Mouse (Mus musculus) kidney, adult 2 months (tissue): ENCODE measurements around the gene Trak2. TPM values are rescaled to one million over a fixed set of nuclear protein-coding genes. Genes with fewer than 3 reads are reported as not detected.
A peak's percentile ranks its signal among the peaks of the same experiment; 100 is the strongest.

Source experiments
- DNase-seq: peaks from one replicate; pipeline ENCODE4 v3.0.0; 2021
- H3K27ac ChIP-seq: fragments of 200-500 bp; 2 replicates; pipeline ENCODE4 v1.5.1; 2012; ENCODE audit warnings: low read depth, low read length, control low read depth, inconsistent platforms; ENCODE audit not compliant: insufficient read depth
- H3K27me3 ChIP-seq: fragments of 200-500 bp; replicated peaks from 2 replicates; pipeline ENCODE4 v1.6.1; 2012; ENCODE audit warnings: mild to moderate bottlenecking, moderate library complexity, low read length, inconsistent platforms; ENCODE audit not compliant: control insufficient read depth, insufficient read depth
- H3K36me3 ChIP-seq: fragments of 200-500 bp; 2 replicates; pipeline ENCODE4 v1.6.1; 2012; ENCODE audit warnings: mild to moderate bottlenecking, moderate library complexity, low read length, inconsistent platforms; ENCODE audit not compliant: control insufficient read depth, insufficient read depth
- H3K4me1 ChIP-seq: fragments of 200-500 bp; 2 replicates; pipeline ENCODE4 v1.6.1; 2011; ENCODE audit warnings: low read length; ENCODE audit not compliant: control insufficient read depth, insufficient read depth
- H3K4me3 ChIP-seq: fragments of 200-500 bp; 2 replicates; pipeline ENCODE4 v1.5.1; 2011; ENCODE audit warnings: mild to moderate bottlenecking, low read depth, low read length, control low read depth; ENCODE audit not compliant: insufficient read depth
- CTCF ChIP-seq: fragments of 200-500 bp; conservative IDR thresholded peaks from 2 replicates; pipeline ENCODE4 v1.5.1; 2011; ENCODE audit warnings: low read depth, mild to moderate bottlenecking, control low read depth, low read length, moderate library complexity, mixed read lengths; ENCODE audit not compliant: insufficient read depth, insufficient read length
- POLR2A ChIP-seq: fragments of 200-500 bp; IDR thresholded peaks from one replicate; pipeline ENCODE4 v1.6.1; 2011; ENCODE audit warnings: low read depth, low read length, control low read depth
- WGBS: fragments of 180-500 bp; shearing (Covaris S2); methylation state at CpG from one replicate; pipeline ENCODE4 v1.1.7; 2018; 5-methylcytosine and 5-hydroxymethylcytosine counted together
- polyA plus RNA-seq: library from polyadenylated mRNA; depleted of rRNA; stranded (reverse); fragments of >200 nt; gene quantifications from 2 replicates; pipeline ENCODE4 v1.2.3, GENCODE M21; 2012

Trak2 gene
- polyA plus RNA-seq, 1 experiment = 55.4 TPM

- no peak for DNase-seq
- H3K36me3 ChIP-seq = peaks cover 2% of the 10 kb centered on the region; the same call in 1 of the 2 replicates
- TF ChIP-seq POLR2A (no peak), CTCF (no peak)
- no peak overlapping the region for H3K27ac ChIP-seq
- H3K4me3 ChIP-seq = no peak overlapping the region
- H3K27me3 ChIP-seq = no peaks in the 10 kb centered on the region
- WGBS = 86% methylated on average over 3 of the region's 3 CpGs
- H3K4me1 ChIP-seq = no peaks in the 10 kb centered on the region
Observed at GRCm38 (mm10) chr1:58982276-58982675, 9.0 kb upstream of the Trak2 start.

GRCm38 (mm10) chr1:58972851-58973365 is 322 bp downstream of the Trak2 start:
- peak; percentile 69 for DNase-seq
- 1% methylated on average over 28 of the region's 28 CpGs for WGBS
- no peaks in the 10 kb centered on the region for H3K27me3 ChIP-seq
- peak overlapping the region; percentile 100 for H3K4me3 ChIP-seq
- H3K4me1 ChIP-seq = peaks cover 23% of the 10 kb centered on the region
- H3K27ac ChIP-seq = peak overlapping the region; percentile 94
- TF ChIP-seq POLR2A = no peak
- TF ChIP-seq CTCF = no peak
- no peaks in the 10 kb centered on the region; the same call in 1 of the 2 replicates for H3K36me3 ChIP-seq

GRCm38 (mm10) chr1:58971097-58971496 is 2.1 kb downstream of the Trak2 start:
- Histone ChIP-seq H3K27me3 (no peaks in the 10 kb centered on the region), H3K4me3 (no peak overlapping the region), H3K36me3 (no peaks in the 10 kb centered on the region), H3K4me1 (peaks cover 28% of the 10 kb centered on the region), H3K27ac (peak overlapping the region; percentile 36)
- DNase-seq = peak; percentile 54
- WGBS = 73% methylated on average over 6 of the region's 6 CpGs
- TF ChIP-seq CTCF (no peak), POLR2A (no peak)

- Histone ChIP-seq H3K27me3 (no peaks in the 10 kb centered on the region), H3K4me1 (peaks cover 28% of the 10 kb centered on the region), H3K4me3 (no peak overlapping the region), H3K36me3 (no peaks in the 10 kb centered on the region), H3K27ac (peak overlapping the region; percentile 87)
- TF ChIP-seq CTCF (no peak), POLR2A (no peak)
- DNase-seq = peak; percentile 82
- 44% methylated on average over 5 of the region's 5 CpGs for WGBS
Observed at GRCm38 (mm10) chr1:58970054-58970453, 3.2 kb downstream of the Trak2 start.

GRCm38 (mm10) chr1:58967534-58967933 is 5.7 kb downstream of the Trak2 start:
- Histone ChIP-seq H3K36me3 (no peaks in the 10 kb centered on the region), H3K27ac (no peak overlapping the region), H3K27me3 (no peaks in the 10 kb centered on the region), H3K4me1 (peaks cover 34% of the 10 kb centered on the region), H3K4me3 (no peak overlapping the region)
- DNase-seq = no peak
- TF ChIP-seq POLR2A = no peak
- TF ChIP-seq CTCF = no peak
- 14% methylated on average over 4 of the region's 4 CpGs for WGBS

- no peak overlapping the region for H3K4me3 ChIP-seq
- no peak for DNase-seq
- TF ChIP-seq POLR2A (no peak), CTCF (no peak)
Observed at GRCm38 (mm10) chr1:58962865-58963264, 10.4 kb downstream of the Trak2 start.

GRCm38 (mm10) chr1:58962418-58962817 is 10.8 kb downstream of the Trak2 start:
- H3K36me3 ChIP-seq = no peaks in the 10 kb centered on the region
- no peak overlapping the region for H3K27ac ChIP-seq
- H3K4me3 ChIP-seq = no peak overlapping the region
- H3K27me3 ChIP-seq = no peaks in the 10 kb centered on the region
- DNase-seq = peak; percentile 56
- H3K4me1 ChIP-seq = peaks cover 42% of the 10 kb centered on the region
- 72% methylated on average over 5 of the region's 5 CpGs for WGBS
- TF ChIP-seq POLR2A (no peak), CTCF (no peak)

More at GRCm38 (mm10) chr1:58962865-58963264, 10.4 kb downstream of the Trak2 start:
- Histone ChIP-seq H3K27me3 (no peaks in the 10 kb centered on the region), H3K4me1 (peaks cover 44% of the 10 kb centered on the region), H3K36me3 (no peaks in the 10 kb centered on the region), H3K27ac (no peak overlapping the region)
